Mouse (Mus musculus) embryonic facial prominence, embryonic 12.5 days (tissue): ENCODE data around the gene Add1. TPM values are rescaled to one million over a fixed set of nuclear protein-coding genes. Genes with fewer than 3 reads are reported as not detected.

Source experiments
- ATAC-seq: fragments of 200-750 bp; cut with Nextera tagmentation; 2 replicates; pipeline ENCODE4 v1.8.0; 2017; ENCODE audit not compliant: insufficient number of reproducible peaks, insufficient read depth, low FRiP score, low TSS enrichment
- H3K27ac ChIP-seq: fragments of 300-500 bp; sonication (generic); 2 replicates; pipeline ENCODE4 v1.5.1; 2016; ENCODE audit warnings: mild to moderate bottlenecking
- H3K27me3 ChIP-seq: fragments of 300-500 bp; sonication (generic); 2 replicates; pipeline ENCODE4 v1.6.1; 2016; ENCODE audit warnings: mild to moderate bottlenecking, moderate library complexity
- H3K36me3 ChIP-seq: fragments of 300-500 bp; sonication (generic); 2 replicates; pipeline ENCODE4 v1.6.1; 2016; ENCODE audit warnings: mild to moderate bottlenecking
- H3K4me1 ChIP-seq: fragments of 300-500 bp; sonication (generic); 2 replicates; pipeline ENCODE4 v1.6.1; 2016
- H3K4me2 ChIP-seq: fragments of 300-500 bp; sonication (generic); replicated peaks from 2 replicates; pipeline ENCODE4 v1.6.1; 2016; ENCODE audit warnings: mild to moderate bottlenecking, moderate library complexity
- H3K4me3 ChIP-seq: fragments of 300-500 bp; sonication (generic); 2 replicates; pipeline ENCODE4 v1.5.1; 2016; ENCODE audit warnings: mild to moderate bottlenecking
- H3K9ac ChIP-seq: fragments of 300-500 bp; sonication (generic); 2 replicates; pipeline ENCODE4 v1.6.1; 2016; ENCODE audit warnings: mild to moderate bottlenecking, moderate library complexity
- H3K9me3 ChIP-seq: fragments of 300-500 bp; sonication (generic); 2 replicates; pipeline ENCODE4 v1.6.1; 2016; ENCODE audit warnings: mild to moderate bottlenecking, moderate library complexity
- WGBS: fragments of 180-500 bp; shearing (Covaris S2); methylation state at CpG from one replicate; pipeline ENCODE4 v1.1.7; 2016; 5-methylcytosine and 5-hydroxymethylcytosine counted together
- microRNA-seq: library from miRNA; unstranded; fragments of <30 nt; microRNA quantifications from one replicate; pipeline ENCODE4, GENCODE M21; 2017
- polyA plus RNA-seq: library from polyadenylated mRNA; unstranded; fragments of >200 nt; fragmentation: Nextera tagmentation; extraction: Ambion mirVana; gene quantifications from 2 replicates; pipeline ENCODE4 v1.2.1, GENCODE M21; 2016

Gene Add1
- polyA plus RNA-seq, 1 experiment from 2014 or later: 208 TPM

DNA sequence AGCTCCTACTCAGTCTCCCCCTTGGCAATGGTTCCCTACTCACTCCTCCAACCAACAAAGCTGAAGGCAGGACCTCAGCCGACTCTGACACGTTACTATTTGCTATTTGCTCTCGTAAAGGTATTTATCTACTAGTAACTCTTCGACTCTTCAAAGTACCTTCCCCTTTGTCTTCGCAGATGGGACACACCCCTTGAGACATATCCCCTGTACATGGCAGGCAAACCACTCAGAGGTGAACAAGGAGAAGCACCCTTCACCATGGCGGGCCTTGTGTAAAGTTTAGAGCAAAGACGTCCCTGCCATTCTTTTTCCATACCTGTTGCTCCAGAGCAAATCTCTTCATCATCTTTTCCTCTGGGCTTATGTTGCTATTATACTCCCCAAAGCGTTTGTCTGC, 84.1 kb downstream of the Add1 start:
- Histone ChIP-seq H3K4me1 (peaks cover 5% of the 10 kb centered on the region), H3K27me3 (no peaks in the 10 kb centered on the region), H3K9me3 (no peaks in the 10 kb centered on the region), H3K27ac (no peak overlapping the region), H3K4me3 (no peak overlapping the region), H3K4me2 (no peak overlapping the region), H3K36me3 (peaks cover 44% of the 10 kb centered on the region), H3K9ac (no peak overlapping the region)
- 93% methylated on average over 8 of the region's 8 CpGs for WGBS
- ATAC-seq: no peak

DNA sequence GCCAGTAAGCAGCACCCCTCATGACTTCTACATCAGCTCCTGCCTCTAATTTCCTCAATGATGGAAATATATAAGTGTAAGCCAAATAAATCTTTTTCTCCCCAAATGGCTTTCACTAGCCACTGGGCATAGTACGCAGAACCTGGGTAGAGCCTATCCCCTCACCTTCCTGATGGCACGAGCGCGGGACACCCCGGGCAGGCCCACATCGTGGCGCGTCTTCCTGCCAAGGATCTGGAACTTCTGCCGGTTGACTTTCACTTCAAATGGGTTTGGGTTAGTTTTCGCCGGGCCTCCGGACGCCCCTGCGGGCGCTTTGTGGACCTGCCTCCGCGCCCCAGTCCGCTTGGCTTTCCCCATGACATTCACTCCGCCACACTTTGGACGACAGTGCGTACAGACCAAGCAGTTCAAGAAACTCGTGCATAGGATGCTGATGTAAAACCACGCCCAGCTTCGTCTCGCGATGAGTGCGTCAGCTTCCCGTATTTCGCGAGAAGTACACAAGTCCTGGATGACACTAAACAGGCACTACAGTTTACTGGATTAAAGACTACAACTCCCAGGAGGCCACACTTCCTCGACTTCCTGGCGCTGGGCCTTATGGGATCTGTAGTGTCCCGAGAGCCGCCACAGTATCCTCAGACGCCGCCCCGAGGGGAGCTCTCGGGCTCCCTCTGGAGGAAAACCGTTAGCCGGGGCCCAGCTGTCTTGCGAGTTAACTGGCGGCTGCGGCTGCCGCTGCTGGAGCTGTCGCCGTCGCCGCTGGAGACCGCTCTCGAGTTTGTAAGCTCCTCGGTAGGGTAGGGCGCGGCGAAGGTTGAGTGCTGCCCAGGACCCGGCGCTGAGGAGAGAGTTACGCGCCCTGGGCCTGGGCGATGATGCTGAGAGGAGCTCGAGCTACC, 86.5 kb downstream of the Add1 start, which contains the start of the genes Nop14 and Grk4:
Gene Nop14, minus strand, starts transcription at position 463 of the 905 bp plus-strand sequence.
Gene Grk4, plus strand, starts transcription at position 694 of the 905 bp plus-strand sequence.
- Histone ChIP-seq H3K4me1 (peaks cover 5% of the 10 kb centered on the region), H3K27me3 (no peaks in the 10 kb centered on the region), H3K4me3 (peak within 1 kb of the TSS; percentile 81), H3K4me2 (peak within 1 kb of the TSS; percentile 82), H3K36me3 (peaks cover 24% of the 10 kb centered on the region), H3K27ac (peak within 1 kb of the TSS; percentile 80), H3K9me3 (no peaks in the 10 kb centered on the region), H3K9ac (peak within 1 kb of the TSS; percentile 74)
- under 1% methylated on average over 60 of the region's 60 CpGs for WGBS
- ATAC-seq: peak; percentile 100

DNA sequence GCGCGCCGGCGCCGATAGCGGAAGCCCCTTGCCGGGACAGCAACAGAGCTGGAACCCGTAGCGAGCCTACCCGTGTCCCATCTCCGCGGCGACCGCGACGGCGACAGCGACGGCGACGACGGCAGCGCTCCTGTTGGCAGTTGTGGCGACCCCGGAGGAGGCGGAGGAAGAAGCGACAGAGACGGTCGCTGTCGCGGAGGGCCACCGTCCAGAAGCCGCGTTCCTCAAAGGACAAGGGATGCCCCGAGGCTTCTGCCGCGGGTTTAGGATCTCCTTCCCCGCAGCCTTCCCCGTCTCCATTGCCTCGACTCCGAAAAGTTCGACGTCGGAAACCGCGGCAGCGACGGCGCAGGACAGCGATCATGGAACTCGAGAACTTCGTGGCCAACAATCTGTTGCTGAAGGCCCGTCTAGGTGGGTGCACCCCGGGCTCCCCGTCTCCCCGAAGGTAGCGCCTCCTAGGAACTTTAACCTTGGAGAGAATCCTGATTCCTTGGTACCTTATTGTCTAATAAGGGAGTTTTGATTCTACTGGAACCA, 87.2 kb downstream of the Add1 start:
- Histone ChIP-seq H3K4me1 (peaks cover 5% of the 10 kb centered on the region), H3K4me3 (peak overlapping the region; percentile 81), H3K4me2 (peak overlapping the region; percentile 53), H3K9me3 (no peaks in the 10 kb centered on the region), H3K9ac (peak overlapping the region; percentile 55), H3K27ac (peak overlapping the region; percentile 80), H3K27me3 (no peaks in the 10 kb centered on the region), H3K36me3 (peaks cover 17% of the 10 kb centered on the region)
- WGBS: under 1% methylated on average over 57 of the region's 57 CpGs
- no peak; the same call in 1 of the 2 replicates for ATAC-seq

DNA sequence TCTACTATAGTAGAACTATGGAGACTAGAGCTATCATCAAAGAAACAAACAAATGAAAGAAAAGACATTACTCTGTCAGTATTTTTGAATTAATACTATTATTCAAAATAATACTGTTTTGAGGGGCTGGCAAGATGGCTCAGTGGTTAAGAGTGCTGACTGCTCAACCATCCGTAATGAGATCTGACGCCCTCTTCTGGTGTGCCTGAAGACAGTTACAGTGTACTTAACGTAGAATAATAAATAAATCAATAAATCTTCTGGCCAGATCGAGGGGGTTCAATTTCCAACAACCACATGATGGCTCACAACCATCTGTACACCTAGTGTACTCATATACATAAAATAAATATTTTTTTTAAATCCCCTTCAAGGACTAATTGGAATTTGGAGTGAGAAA, 88.4 kb downstream of the Add1 start:
- Histone ChIP-seq H3K4me1 (peaks cover 5% of the 10 kb centered on the region), H3K4me2 (no peak overlapping the region), H3K27me3 (no peaks in the 10 kb centered on the region), H3K9ac (no peak overlapping the region), H3K36me3 (peaks cover 7% of the 10 kb centered on the region; the same call in 1 of the 2 replicates), H3K27ac (no peak overlapping the region), H3K4me3 (no peak overlapping the region), H3K9me3 (no peaks in the 10 kb centered on the region)
- WGBS: 83% methylated on average over 4 of the region's 4 CpGs
- ATAC-seq: no peak

DNA sequence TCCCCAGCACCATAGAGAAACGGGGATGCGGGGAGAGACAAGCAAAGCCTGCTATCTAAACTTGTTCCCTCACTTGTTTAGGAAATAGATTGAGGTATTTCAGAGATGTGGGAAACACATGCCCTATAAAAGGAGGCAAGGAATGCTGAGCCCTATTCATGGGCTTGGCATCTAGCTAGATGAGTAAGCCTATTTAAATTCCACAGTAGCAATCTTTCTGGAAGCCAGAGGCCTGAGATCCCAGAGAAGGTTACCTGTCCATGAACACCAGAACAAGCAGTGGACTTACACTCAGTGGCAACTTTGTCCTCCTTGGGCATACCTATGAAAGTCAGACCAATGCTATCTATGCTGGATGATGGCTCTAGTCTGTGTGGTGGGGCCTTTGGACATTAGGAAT, 89.8 kb downstream of the Add1 start:
- Histone ChIP-seq H3K36me3 (no peaks in the 10 kb centered on the region), H3K9me3 (no peaks in the 10 kb centered on the region), H3K27me3 (no peaks in the 10 kb centered on the region), H3K4me1 (peaks cover 5% of the 10 kb centered on the region), H3K9ac (no peak overlapping the region), H3K4me2 (no peak overlapping the region), H3K27ac (no peak overlapping the region), H3K4me3 (no peak overlapping the region)
- 100% methylated on average over 2 of the region's 2 CpGs for WGBS
- no peak for ATAC-seq

DNA sequence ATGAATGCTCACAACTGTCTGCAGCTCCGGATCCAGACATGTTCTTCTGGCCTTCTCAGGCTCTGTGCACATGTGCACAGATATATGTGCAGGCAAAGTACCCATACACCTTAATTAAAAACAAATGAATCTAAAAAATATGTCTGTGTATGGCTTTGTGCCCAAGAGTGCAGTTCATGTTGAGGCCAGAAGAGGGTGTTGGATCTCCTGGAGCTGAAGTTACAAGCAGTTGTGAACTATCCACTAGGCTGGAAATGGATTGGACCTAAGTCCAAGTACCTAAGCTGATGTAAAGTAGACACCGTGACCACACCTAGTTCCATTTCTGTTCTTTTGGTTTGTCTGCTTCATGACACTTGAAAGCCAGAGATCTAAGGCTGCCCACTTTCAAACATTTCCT, 96.0 kb downstream of the Add1 start:
- Histone ChIP-seq H3K36me3 (0 out of 2 replicates have a peak, but pooled peaks cover 3% of the 10 kb centered on the region), H3K9ac (no peak overlapping the region), H3K4me1 (no peaks in the 10 kb centered on the region), H3K27ac (no peak overlapping the region), H3K27me3 (no peaks in the 10 kb centered on the region), H3K9me3 (no peaks in the 10 kb centered on the region), H3K4me3 (no peak overlapping the region), H3K4me2 (no peak overlapping the region)
- WGBS: 82% methylated on average over 2 of the region's 2 CpGs
- ATAC-seq: no peak

DNA sequence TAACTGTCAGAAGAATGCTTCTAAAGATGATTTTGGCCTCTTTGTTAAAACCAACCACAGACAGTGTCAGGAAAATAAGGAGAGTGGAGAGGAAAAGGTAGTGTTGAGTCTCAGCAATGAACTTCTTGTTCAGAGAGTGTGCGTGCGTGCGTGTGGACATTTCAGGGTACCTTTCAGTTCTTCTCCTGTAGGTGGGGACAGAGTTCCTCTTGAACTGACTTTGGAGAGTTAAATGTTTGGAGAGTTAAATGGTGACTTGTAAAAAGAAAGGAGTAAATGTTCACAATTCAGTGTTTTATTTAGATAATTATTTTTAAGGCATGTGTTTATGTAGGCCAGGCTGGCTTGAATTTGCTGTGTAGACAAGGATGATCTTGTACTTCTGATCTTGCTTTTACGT, 96.8 kb downstream of the Add1 start:
- H3K9ac ChIP-seq: no peak overlapping the region
- H3K36me3 ChIP-seq: 0 out of 2 replicates have a peak, but pooled peaks cover 3% of the 10 kb centered on the region
- no peak overlapping the region for H3K27ac ChIP-seq
- H3K9me3 ChIP-seq: no peaks in the 10 kb centered on the region
- H3K4me1 ChIP-seq: no peaks in the 10 kb centered on the region
- 77% methylated on average over 4 of the region's 4 CpGs for WGBS
- no peak for ATAC-seq
- H3K27me3 ChIP-seq: no peaks in the 10 kb centered on the region
- no peak overlapping the region for H3K4me2 ChIP-seq
- H3K4me3 ChIP-seq: no peak overlapping the region

Small RNAs within 50 kb of the gene (microRNA-seq; reads per million reads assigned to microRNA genes)
- 0.73 reads per million for gene Mir7036b

Other genes starting within 250 kb of the Add1 start
- 170 and 179 TPM in 2 replicates for gene Rnf4, start 237.4 kb upstream of the Add1 start, polyA plus RNA-seq
- 15.8 and 15.9 TPM in 2 replicates for gene Fam193a, start 203.7 kb upstream of the Add1 start, polyA plus RNA-seq
- gene Tnip2, start 59.7 kb upstream of the Add1 start, polyA plus RNA-seq: 12.0 and 12.6 TPM in 2 replicates
- 12.9 and 20.6 TPM in 2 replicates for gene Sh3bp2, start 47.8 kb upstream of the Add1 start, polyA plus RNA-seq
- 112 and 121 TPM in 2 replicates for gene Mfsd10, start 63.5 kb downstream of the Add1 start, polyA plus RNA-seq
- 26.8 and 32.8 TPM in 2 replicates for gene Nop14, start 86.5 kb downstream of the Add1 start, polyA plus RNA-seq
- gene Grk4, start 86.7 kb downstream of the Add1 start, polyA plus RNA-seq: 4.8 and 5.2 TPM in 2 replicates
- 18.1 and 20.5 TPM in 2 replicates for gene Htt, start 188.1 kb downstream of the Add1 start, polyA plus RNA-seq